Mouse (Mus musculus): ENCODE results near the gene Zfp385c.
A peak's percentile ranks its signal among the peaks of the same experiment; 100 is the strongest.
"Not testable (repeated sequence)": the region's sequence is repeated elsewhere in the genome, so short reads cannot be mapped to it uniquely, and the experiment has no call there.

Gene Zfp385c

DNA sequence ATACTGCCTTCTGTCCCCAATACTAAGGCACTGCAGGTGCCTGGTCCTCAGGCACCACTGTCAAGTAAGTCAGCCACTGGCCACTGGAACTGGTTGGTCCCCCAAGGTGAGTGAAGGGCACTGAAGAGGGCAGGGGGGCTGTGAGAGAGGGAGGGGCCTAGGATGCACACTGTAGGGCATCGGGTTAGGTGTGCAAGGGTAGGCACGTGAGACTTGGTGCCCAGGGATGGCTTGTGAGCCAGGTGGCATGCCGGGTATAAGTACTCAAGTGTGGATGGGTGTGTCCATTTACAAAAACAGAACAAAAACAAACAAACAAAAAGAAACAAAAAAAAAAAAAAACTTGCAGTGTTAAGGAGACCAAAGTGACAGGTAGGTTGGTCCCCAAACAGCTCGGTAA lies 3.8 kb downstream of the Zfp385c start:
- DNase-seq (ENCODE audit: low spot score), result no peak

DNA sequence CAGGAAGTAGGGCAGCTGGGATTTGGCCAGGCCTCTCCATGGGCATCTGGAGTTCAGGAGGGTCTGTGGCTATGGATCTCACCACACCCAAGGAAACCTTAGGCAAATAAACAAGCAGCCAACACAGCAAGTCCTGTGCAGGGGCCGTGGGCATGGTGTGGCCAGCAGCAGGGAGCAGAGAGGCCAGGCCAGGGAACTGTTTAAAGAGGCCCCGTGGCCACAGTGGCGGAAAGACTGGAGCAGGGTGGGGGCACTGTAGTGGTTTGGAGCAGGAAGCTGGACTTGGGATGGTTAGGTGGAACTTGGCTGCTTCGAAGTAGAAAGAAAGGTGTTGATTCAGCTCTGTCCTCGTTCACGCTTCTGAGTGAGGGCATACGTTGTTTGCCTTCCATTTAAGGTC lies 5.0 kb downstream of the Zfp385c start:
- DNase-seq (ENCODE audit: low spot score), result no peak

DNA sequence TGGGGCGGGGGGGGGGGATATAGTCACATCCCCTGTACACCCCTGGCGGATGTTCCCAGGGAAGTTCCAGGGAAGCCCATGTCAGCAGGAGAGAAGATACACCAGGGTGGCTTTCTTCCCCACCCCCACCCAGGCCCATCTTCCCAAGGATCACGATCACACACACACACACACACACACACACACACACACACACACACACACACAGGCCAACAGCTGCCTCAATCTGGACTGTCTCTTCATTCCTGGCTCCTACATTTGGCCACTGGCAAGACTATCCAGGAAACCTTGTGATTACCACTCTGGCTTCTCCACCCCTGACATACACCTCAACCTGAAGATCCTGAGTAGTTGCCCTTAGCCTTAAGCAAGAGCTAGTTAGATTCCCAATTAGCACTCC lies 6.9 kb downstream of the Zfp385c start:
- no peak for DNase-seq (ENCODE audit: low spot score)

DNA sequence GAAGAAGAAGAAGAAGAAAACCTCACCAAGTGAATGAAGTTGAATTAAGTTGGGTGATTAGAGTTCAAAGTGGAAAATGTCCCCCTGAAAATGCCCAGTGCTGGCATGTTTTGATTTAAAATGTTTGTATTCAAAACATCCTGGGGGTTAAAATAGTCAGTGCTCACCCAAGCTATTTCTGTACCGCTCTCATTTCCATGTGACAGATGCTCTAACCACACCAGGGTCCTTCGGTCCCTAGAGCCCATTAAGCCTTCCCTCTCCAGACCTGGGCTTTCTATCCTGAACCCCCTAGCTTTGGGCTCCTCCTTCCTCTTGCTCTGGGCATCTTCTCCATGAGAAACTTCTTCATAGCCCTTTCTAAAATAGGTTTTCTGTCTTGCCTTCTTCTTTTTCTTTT lies 8.2 kb downstream of the Zfp385c start:
- DNase-seq (ENCODE audit: low spot score), result no peak

- DNase-seq (ENCODE audit: low spot score), result no peak
Measured at GRCm38 (mm10) chr11:100682526-100682925, 9.7 kb downstream of the Zfp385c start.

DNA sequence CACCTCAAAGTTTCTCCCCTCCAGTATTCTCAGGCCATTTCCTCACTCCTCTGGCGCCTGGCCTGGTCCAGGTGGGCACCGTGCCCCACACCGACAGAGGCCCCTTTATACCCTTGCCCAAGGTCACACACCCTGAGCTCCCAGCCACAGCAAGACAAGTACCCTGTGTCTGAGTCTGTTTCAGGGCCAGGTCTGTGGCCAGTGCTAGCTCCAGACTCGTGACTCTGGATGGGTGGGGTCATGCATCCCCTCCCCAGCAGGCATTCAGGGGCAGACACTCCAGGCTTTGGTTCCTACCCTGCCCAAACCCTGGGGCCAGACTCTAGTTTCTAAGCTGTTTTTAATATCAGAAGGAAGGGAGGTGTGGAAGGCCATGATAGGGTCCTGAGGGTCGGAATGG lies 10.4 kb downstream of the Zfp385c start:
- DNase-seq (ENCODE audit: low spot score), result no peak

DNA sequence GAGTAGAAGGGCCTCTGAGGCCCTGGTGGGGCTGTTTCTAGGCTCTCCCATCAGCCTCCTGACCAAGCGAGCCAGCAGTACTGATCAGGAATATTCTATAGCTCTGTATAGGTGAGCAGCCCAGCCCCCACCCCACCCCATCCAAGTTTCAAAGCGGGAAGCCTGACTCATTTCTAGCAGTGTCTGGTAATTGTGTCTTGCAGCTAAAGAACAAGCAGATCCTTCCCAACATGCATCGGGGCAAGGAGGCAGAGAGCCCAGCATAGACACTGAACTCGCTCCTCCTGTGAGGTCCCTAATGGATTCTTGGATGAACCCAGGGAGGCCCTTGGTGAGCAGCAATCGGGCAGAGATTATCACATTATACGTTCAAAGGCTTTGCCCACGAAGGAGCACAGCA lies 14.4 kb downstream of the Zfp385c start:
- no peak for DNase-seq (ENCODE audit: low spot score)

DNA sequence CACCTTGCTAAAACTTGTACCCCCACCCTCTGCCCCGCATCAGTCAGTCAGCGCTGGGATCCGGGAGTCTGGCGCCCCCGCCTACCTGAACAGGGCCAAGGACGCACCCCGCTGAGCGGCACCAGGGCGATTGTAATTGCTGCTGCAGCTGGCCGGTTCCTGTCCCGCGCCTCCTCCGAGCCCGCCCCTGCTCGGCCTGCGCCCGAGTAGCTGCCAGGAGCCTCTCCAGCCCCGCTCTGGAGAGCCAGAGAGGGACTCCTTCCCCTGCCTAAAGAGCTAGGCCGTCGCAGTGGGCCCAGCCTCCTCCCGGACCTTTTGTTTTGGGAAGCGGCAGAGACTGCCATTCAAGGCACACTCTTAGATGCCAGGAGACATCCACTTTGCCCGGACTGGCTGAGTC lies 19.1 kb downstream of the Zfp385c start:
- DNase-seq (ENCODE audit: low spot score), result peak; percentile 72

GRCm38 (mm10) chr11:100671956-100672355 lies 20.3 kb downstream of the Zfp385c start:
- DNase-seq (ENCODE audit: low spot score), result no peak

GRCm38 (mm10) chr11:100671049-100671448 lies 21.2 kb downstream of the Zfp385c start:
- DNase-seq (ENCODE audit: low spot score), result no peak

DNA sequence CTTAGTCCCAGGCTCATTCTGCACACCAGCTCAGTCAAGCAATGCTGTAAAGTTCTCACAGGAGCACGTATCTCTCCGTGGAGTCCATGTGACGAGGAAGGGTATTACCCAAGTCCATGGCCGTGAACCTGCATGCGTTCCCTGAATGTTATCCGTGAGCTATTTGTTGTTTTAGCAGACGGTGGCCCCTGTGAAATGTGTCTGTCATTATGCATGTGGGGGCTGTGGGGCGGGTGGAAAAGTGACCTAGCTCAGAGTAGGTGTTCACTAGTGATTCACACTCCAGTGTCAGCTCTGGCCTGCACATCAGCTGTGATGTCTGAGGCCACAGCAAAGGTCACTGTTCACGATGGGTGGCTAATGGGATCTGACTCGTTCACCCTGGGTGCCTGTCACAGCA lies 32.4 kb downstream of the Zfp385c start:
- no peak for DNase-seq (ENCODE audit: low spot score)

DNA sequence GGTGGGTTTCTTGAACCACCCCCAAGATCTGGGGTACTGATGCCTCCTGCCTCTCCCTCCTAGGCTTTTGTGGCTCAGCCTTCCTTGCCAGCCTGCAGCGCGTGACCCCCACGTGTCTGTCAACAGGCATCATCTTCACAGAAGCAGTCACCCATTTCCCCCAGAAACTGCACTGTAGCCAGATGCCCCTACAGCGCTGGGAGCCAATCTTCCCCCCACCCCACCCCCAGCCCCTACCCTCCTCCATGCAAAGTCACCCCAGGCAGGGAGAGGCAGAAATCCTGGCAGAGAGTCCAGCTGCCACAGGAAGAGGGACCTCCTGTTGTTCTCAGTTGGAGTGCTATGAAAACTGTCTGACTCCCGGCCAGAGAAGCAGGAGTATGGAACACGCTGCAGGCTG lies 35.8 kb downstream of the Zfp385c start:
- DNase-seq (ENCODE audit: low spot score), result no peak

GRCm38 (mm10) chr11:100655589-100655988 lies 36.7 kb downstream of the Zfp385c start:
- DNase-seq (ENCODE audit: low spot score), result not testable (repeated sequence)

DNA sequence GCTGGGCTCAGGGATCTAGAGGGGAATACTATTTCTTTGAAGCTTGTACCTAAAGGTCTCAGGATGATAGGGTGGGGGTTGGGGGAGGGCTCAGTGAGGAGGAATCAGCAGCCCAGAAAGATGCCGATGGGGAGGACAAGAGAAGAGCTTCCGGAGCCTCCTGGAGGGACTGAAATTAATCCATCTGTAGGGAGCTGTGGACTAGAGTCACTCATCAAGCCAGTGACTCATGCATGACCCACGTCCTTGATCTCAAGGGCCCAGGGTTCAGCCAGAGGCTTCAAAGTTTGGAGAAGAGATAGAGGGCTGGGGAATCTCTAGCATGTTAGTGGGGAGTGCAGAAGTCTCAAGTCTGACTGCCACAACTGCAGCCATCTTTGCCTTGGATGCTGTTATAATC lies 40.5 kb downstream of the Zfp385c start:
- no peak for DNase-seq (ENCODE audit: low spot score)

- DNase-seq (ENCODE audit: low spot score), result no peak
Measured at GRCm38 (mm10) chr11:100651205-100651604, 41.0 kb downstream of the Zfp385c start.

DNA sequence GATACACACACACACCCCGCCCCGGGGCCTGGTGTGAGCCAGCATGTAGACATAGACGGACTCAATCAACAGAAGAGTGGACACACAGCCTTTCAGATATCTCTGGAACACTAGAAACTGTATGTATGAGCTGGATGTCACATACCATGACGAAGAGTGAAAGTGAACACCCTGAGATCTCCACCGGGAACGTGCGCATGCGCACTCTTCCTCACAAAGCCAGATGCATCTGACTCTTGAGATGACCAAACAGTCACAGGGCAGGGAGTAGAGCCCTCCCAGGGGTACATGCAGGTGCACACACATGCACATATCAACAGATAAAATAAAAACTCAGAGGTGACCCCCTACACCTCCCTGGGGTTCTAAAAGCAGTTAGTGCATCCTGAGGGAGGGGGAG lies 43.9 kb downstream of the Zfp385c start:
- DNase-seq (ENCODE audit: low spot score), result no peak

- peak; percentile 76 for DNase-seq (ENCODE audit: low spot score)
Measured at GRCm38 (mm10) chr11:100646265-100646664, 46.0 kb downstream of the Zfp385c start.

- no peak for DNase-seq (ENCODE audit: low spot score)
Measured at GRCm38 (mm10) chr11:100643612-100644575, 48.4 kb downstream of the Zfp385c start.

GRCm38 (mm10) chr11:100640159-100640906 lies 51.9 kb downstream of the Zfp385c start:
- peak; percentile 63 for DNase-seq (ENCODE audit: low spot score)

DNA sequence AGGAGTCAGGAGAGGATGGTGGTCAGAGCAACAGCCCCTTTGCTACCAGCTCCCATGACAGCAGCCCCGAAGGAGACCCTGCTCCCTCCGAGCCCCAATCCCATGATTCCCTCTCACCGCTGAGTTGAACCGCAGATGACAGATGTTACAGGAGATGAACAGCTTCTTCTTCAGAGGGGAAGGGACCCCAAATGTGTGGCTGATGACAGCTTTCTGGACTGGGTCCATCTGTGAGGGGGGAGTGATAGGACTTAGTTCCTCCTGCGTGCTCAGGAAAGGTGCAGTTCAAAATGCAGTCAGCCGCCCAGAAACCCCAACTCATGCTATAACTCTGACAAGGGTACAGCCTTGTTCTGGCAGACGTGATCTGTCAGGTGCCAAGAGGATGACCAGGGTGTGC lies 57.7 kb downstream of the Zfp385c start:
- no peak for DNase-seq (ENCODE audit: low spot score)

DNA sequence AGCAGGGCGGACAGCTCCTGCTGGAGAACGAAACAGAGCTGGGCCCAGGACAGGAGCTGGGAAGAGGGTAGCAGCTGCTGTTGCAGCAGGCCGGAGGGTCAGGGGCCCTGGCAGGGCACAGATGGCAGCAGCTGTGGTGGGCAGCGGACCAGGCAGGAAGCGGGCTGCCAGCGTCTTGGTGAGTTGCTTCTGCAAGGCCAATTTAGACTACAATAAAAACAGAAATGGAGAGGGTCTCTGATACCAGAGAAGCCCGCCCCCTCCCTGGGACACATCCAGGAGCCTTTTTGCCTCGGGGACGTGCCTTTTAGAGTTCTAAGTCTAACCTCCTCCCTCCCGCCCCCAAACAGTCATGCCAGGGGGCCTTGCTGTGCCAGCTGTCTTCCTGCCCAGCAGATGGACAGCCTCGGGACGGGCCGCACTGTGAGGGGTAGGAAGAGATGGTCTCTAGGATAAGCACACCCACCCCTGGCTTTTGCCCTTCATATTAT lies 63.3 kb downstream of the Zfp385c start:
- DNase-seq (ENCODE audit: low spot score), result no peak

GRCm38 (mm10) chr11:100628056-100628455 lies 64.2 kb downstream of the Zfp385c start:
- DNase-seq (ENCODE audit: low spot score), result no peak

- peak; percentile 88 for DNase-seq (ENCODE audit: low spot score)
Measured at GRCm38 (mm10) chr11:100626701-100627195, 65.5 kb downstream of the Zfp385c start.
